Mouse (Mus musculus): ENCODE data around the gene Slx4ip. TPM values are rescaled to one million over a fixed set of nuclear protein-coding genes. Genes with fewer than 3 reads are reported as not detected.

The Slx4ip gene
- total and polyA plus RNA-seq, 3 experiments = 1.3 to 2.5 TPM; not detected in 1

DNA sequence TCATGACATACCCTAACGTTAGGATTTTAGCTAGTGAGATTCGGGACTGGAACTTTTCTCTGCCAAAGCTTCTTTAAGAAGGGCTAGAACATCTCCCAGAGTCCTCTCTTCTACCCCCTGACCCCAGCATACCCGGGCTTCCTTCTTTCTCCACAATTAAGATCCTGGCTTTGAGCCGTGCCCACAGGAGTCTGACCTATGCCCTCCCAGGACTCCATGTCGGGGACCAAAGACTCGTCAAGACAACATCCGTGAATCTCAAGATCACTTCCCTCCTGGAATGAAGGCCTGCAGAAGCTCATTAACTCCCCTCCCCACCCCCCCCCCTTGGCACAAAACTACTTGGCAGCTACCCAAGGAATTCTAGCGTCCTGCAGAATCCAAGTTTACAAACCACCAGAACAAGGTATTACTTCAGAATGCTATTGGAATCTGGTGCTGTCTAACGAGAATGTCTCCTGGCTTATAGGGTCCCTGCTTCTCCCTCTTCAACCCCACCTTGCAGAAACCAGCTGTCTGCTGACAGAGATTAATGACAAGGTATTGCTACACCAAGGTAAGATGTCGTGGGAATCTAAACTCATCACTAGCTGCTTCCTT, 188.8 kb downstream of the Slx4ip start:
- no peaks in the 10 kb centered on the region for H3K9me3 ChIP-seq (replicated peaks; ENCODE audit: insufficient read depth, low read length)

DNA sequence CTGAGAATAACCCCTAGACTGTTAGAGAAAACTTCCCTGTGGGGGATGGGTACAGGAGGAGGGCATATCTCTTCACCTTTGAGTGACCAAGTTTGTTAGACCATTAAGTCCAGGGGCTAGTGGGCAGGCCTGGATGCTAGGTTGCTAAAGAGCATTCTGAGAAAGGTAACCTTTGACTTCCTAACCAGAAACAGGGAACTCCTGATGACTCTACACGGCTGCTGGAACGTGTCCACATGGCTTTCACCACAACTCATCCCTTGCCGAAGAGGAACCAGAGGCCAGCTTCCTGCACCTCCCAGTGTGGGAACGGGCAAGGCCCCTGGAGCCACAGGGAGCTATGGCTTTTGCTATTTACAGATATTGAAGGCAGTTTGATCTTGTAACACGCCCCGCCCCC, 189.4 kb downstream of the Slx4ip start:
- no peaks in the 10 kb centered on the region for H3K9me3 ChIP-seq (replicated peaks; ENCODE audit: insufficient read depth, low read length)
- H3K36me3 ChIP-seq (ENCODE audit: control insufficient read depth in 1 of 2, insufficient read depth in 2 of 2, low read length in 2 of 2) = no peaks in the 10 kb centered on the region
- no peak overlapping the region for H3K27ac ChIP-seq (ENCODE audit: control insufficient read depth, low read depth, low read length)
- H3K4me1 ChIP-seq (ENCODE audit: control insufficient read depth in 1 of 2, insufficient read depth in 2 of 2, low read length in 2 of 2) = no peaks in the 10 kb centered on the region
- H3K9ac ChIP-seq (ENCODE audit: control insufficient read depth, low read depth, low read length, poor library complexity, severe bottlenecking) = no peak overlapping the region
- H3K27me3 ChIP-seq (ENCODE audit: control insufficient read depth in 1 of 2, insufficient read depth in 2 of 2, low read length in 2 of 2) = no peaks in the 10 kb centered on the region
- no peak for DNase-seq (ENCODE audit: low read depth, low spot score)
- TF ChIP-seq MAFK (IDR thresholded peaks at IDR 0.05; ENCODE audit: borderline replicate concordance, low read depth, low read length) (no peak), CHD1 (IDR thresholded peaks at IDR 0.05; ENCODE audit: low read depth, low read length) (no peak), BHLHE40 (IDR thresholded peaks at IDR 0.05; ENCODE audit: borderline replicate concordance, low read depth, low read length) (no peak), MAZ (IDR thresholded peaks at IDR 0.05; ENCODE audit: low read depth, low read length) (no peak), MEF2A (IDR thresholded peaks at IDR 0.05; ENCODE audit: extremely low read depth, insufficient replicate concordance, low read depth, low read length, poor library complexity, severe bottlenecking) (no peak), RCOR1 (IDR thresholded peaks at IDR 0.05; ENCODE audit: low read depth, low read length) (no peak), KAT2A (conservative IDR thresholded peaks at IDR 0.05; ENCODE audit: low read depth, low read length) (no peak), E2F4 (IDR thresholded peaks at IDR 0.05; ENCODE audit: borderline replicate concordance, low read depth, low read length) (no peak), POLR2AphosphoS5 (IDR thresholded peaks at IDR 0.05; ENCODE audit: borderline replicate concordance, low read depth, low read length) (no peak), POLR2AphosphoS2 (IDR thresholded peaks at IDR 0.05; ENCODE audit: low read length) (no peak), TAL1 (IDR thresholded peaks at IDR 0.05; ENCODE audit: low read length) (no peak), ZC3H11A (IDR thresholded peaks at IDR 0.05; ENCODE audit: low read depth, low read length) (no peak), CHD2 (IDR thresholded peaks at IDR 0.05; ENCODE audit: low read length) (no peak), GABPA (IDR thresholded peaks at IDR 0.05; ENCODE audit: low read depth, low read length) (no peak), GATA1 (IDR thresholded peaks at IDR 0.05; ENCODE audit: low read depth, low read length) (no peak), ZMIZ1 (IDR thresholded peaks at IDR 0.05; ENCODE audit: low read depth, low read length) (no peak)
- no peak overlapping the region for H3K4me3 ChIP-seq (ENCODE audit: control insufficient read depth in 1 of 2, insufficient read depth in 1 of 2, low read depth in 2 of 2, low read length in 2 of 2)
- no peaks in the 10 kb centered on the region for H3K79me2 ChIP-seq (ENCODE audit: control insufficient read depth, insufficient read depth, low read length, poor library complexity)

More for the DNA sequence above, 188.8 kb downstream of the Slx4ip start:
- Histone ChIP-seq H3K4me3 (ENCODE audit: control insufficient read depth in 1 of 2, insufficient read depth in 1 of 2, low read depth in 2 of 2, low read length in 2 of 2) (no peak overlapping the region), H3K36me3 (ENCODE audit: control insufficient read depth in 1 of 2, insufficient read depth in 2 of 2, low read length in 2 of 2) (no peaks in the 10 kb centered on the region), H3K4me1 (ENCODE audit: control insufficient read depth in 1 of 2, insufficient read depth in 2 of 2, low read length in 2 of 2) (no peaks in the 10 kb centered on the region), H3K79me2 (ENCODE audit: control insufficient read depth, insufficient read depth, low read length, poor library complexity) (no peaks in the 10 kb centered on the region), H3K9ac (ENCODE audit: control insufficient read depth, low read depth, low read length, poor library complexity, severe bottlenecking) (no peak overlapping the region), H3K27me3 (ENCODE audit: control insufficient read depth in 1 of 2, insufficient read depth in 2 of 2, low read length in 2 of 2) (no peaks in the 10 kb centered on the region), H3K27ac (ENCODE audit: control insufficient read depth, low read depth, low read length) (no peak overlapping the region)
- DNase-seq (ENCODE audit: low read depth, low spot score) = no peak
- TF ChIP-seq POLR2AphosphoS5 (IDR thresholded peaks at IDR 0.05; ENCODE audit: borderline replicate concordance, low read depth, low read length) (no peak), ZMIZ1 (IDR thresholded peaks at IDR 0.05; ENCODE audit: low read depth, low read length) (no peak), CHD2 (IDR thresholded peaks at IDR 0.05; ENCODE audit: low read length) (no peak), SMC3 (IDR thresholded peaks at IDR 0.05; ENCODE audit: low read depth, low read length) (no peak), TAL1 (IDR thresholded peaks at IDR 0.05; ENCODE audit: low read length) (no peak), CTCF (IDR thresholded peaks at IDR 0.05 in 2 of 3, conservative IDR thresholded peaks at IDR 0.05 in 1 of 3; ENCODE audit: control insufficient read depth in 1 of 3, insufficient read depth in 1 of 3, low read depth in 2 of 3, low read length in 3 of 3, poor library complexity in 1 of 3, severe bottlenecking in 1 of 3) (no peak), JUND (IDR thresholded peaks at IDR 0.05; ENCODE audit: low read depth, low read length) (no peak), TCF12 (IDR thresholded peaks at IDR 0.05; ENCODE audit: low read depth, low read length) (no peak), GATA1 (IDR thresholded peaks at IDR 0.05; ENCODE audit: low read depth, low read length) (no peak), NRF1 (IDR thresholded peaks at IDR 0.05; ENCODE audit: insufficient read depth, low read depth, low read length, poor library complexity, severe bottlenecking) (no peak), UBTF (IDR thresholded peaks at IDR 0.05; ENCODE audit: borderline replicate concordance, insufficient read depth, low read depth, low read length) (no peak), SIN3A (IDR thresholded peaks at IDR 0.05; ENCODE audit: low read length) (no peak)

All from MEL (cell line).